Mouse (Mus musculus): Measurements from ENCODE around the gene Dnttip1.

GRCm38 (mm10) chr2:164817703-164818102 lies 71.9 kb downstream of the Dnttip1 start:
- no peak for TF ChIP-seq POLR2A (IDR thresholded peaks at IDR 0.05; ENCODE audit: extremely low read depth, insufficient read depth, low read length)
- TF ChIP-seq CTCF (IDR thresholded peaks at IDR 0.05; ENCODE audit: extremely low read depth, insufficient read depth, low read length): no peak

Measured in cortical plate, adult 2 months (tissue).